Mouse (Mus musculus) stomach, embryonic 15.5 days (tissue): ENCODE results near the gene Tnrc6c. TPM values are rescaled to one million over a fixed set of nuclear protein-coding genes. Genes with fewer than 3 reads are reported as not detected.

Source experiments
- ATAC-seq: fragments of 200-750 bp; cut with Nextera tagmentation; 2 replicates; pipeline ENCODE4 v1.8.0; 2017; ENCODE audit warnings: low read depth, moderate number of reproducible peaks, moderate TSS enrichment; ENCODE audit not compliant: insufficient read depth, low FRiP score
- H3K27ac ChIP-seq: fragments of 300-500 bp; sonication (generic); 2 replicates; pipeline ENCODE4 v1.5.1; 2015; ENCODE audit warnings: mild to moderate bottlenecking, inconsistent platforms
- H3K27me3 ChIP-seq: fragments of 300-500 bp; sonication (generic); replicated peaks from 2 replicates; pipeline ENCODE4 v1.6.1; 2015; ENCODE audit warnings: inconsistent platforms
- H3K36me3 ChIP-seq: fragments of 300-500 bp; sonication (generic); 2 replicates; pipeline ENCODE4 v1.6.1; 2015; ENCODE audit warnings: inconsistent platforms
- H3K4me1 ChIP-seq: fragments of 300-500 bp; sonication (generic); 2 replicates; pipeline ENCODE4 v1.6.1; 2015; ENCODE audit warnings: inconsistent platforms
- H3K4me2 ChIP-seq: fragments of 300-500 bp; sonication (generic); 2 replicates; pipeline ENCODE4 v1.6.1; 2015; ENCODE audit warnings: mild to moderate bottlenecking, inconsistent platforms
- H3K4me3 ChIP-seq: fragments of 300-500 bp; sonication (generic); replicated peaks from 2 replicates; pipeline ENCODE4 v1.5.1; 2015; ENCODE audit warnings: inconsistent platforms
- H3K9ac ChIP-seq: fragments of 300-500 bp; sonication (generic); 2 replicates; pipeline ENCODE4 v1.6.1; 2015; ENCODE audit warnings: inconsistent platforms
- H3K9me3 ChIP-seq: fragments of 300-500 bp; sonication (generic); 2 replicates; pipeline ENCODE4 v1.6.1; 2016; ENCODE audit warnings: inconsistent platforms
- WGBS: fragments of 180-500 bp; shearing (Covaris S2); methylation state at CpG from one replicate; pipeline ENCODE4 v1.1.7; 2015; 5-methylcytosine and 5-hydroxymethylcytosine counted together
- polyA plus RNA-seq: library from polyadenylated mRNA; unstranded; fragments of >200 nt; fragmentation: Nextera tagmentation; extraction: Ambion mirVana; gene quantifications from 2 replicates; pipeline ENCODE4 v1.2.1, GENCODE M21; 2015

Gene Tnrc6c
- polyA plus RNA-seq, 1 experiment from 2014 or later = 12.2 TPM

DNA sequence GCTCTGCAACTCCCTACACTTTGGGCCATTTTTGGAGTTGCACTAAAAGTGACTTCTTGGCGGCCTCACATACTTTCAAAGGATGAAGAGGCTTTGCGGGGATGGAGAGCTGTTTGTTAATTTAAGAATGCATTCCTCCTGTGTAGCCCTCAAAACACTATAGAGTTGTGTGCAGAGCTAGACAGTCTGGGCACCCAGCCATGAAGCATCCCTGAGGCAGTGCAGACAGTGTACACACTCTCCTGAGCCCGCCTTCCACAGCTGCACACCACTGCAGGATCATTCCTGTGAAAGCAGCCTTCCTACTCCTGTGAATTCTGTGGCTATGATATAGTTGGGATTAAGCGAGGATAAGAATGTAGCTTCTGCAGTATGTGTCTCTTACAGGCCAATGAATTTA lies 4.9 kb downstream of the Tnrc6c start:
- Histone ChIP-seq H3K9me3 (no peaks in the 10 kb centered on the region), H3K9ac (no peak overlapping the region), H3K4me1 (peaks cover 22% of the 10 kb centered on the region), H3K36me3 (no peaks in the 10 kb centered on the region), H3K4me3 (no peak overlapping the region), H3K4me2 (no peak overlapping the region), H3K27ac (peak overlapping the region; percentile 44; the same call in 1 of the 2 replicates), H3K27me3 (no peaks in the 10 kb centered on the region)
- WGBS = 36% methylated on average over 4 of the region's 4 CpGs
- no peak for ATAC-seq

DNA sequence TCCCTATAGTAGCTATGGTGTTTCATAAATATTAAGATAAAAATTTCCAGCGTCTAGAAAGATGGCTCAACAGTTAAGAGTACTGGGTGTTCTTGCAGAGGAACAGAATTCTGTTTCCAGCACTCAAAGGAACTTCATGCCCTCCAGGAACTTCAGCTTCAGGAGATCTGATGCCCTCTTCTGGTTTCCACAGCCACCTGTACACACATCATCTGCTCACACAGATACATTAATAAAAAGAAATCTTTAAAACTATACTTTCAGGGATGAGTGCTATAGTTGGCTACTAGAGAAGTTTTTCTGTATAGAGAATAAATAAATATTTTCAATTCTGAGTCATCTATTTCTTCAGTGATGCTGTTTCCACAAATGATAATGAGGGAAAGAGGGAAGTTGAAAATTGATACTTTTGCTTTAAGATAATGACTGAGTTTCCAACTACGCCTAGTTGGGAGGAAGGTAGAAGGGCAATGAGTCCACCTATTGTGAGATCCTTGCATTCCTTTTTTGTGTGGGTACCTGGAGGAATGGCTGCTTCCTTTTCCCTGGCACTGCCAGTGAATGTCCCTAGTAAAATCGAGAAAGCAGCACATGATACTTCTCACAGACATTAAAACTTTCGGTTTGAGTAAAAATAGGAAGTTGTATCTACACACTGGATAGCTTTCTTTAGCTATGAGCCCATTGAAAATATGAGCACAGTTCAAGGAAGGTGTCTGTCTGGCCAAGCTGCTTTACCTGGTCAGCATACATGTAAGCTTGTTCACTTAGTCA lies 9.1 kb downstream of the Tnrc6c start:
- no peak overlapping the region for H3K9ac ChIP-seq
- no peaks in the 10 kb centered on the region for H3K9me3 ChIP-seq
- H3K27ac ChIP-seq = no peak overlapping the region
- no peak for ATAC-seq
- no peak overlapping the region for H3K4me2 ChIP-seq
- H3K4me1 ChIP-seq = peaks cover 7% of the 10 kb centered on the region; the same call in 1 of the 2 replicates
- H3K27me3 ChIP-seq = no peaks in the 10 kb centered on the region
- 76% methylated on average over 4 of the region's 4 CpGs for WGBS
- H3K4me3 ChIP-seq = no peak overlapping the region
- H3K36me3 ChIP-seq = no peaks in the 10 kb centered on the region

DNA sequence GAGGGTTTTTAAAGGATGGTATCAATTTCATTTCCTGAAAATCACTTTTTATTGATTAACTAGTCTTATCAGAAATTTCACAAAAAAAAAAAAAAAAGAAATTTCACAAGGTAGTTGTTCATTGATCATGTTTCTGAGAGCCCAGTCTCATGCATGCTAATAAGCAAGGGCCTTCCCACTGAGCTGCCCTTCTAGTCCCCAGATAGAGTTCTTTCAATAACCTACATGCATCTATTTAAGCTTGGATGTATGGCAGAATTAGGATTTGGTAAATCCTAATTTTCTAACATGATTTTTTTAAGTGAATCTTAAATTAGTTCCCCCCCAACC lies 9.7 kb downstream of the Tnrc6c start:
- no peaks in the 10 kb centered on the region for H3K9me3 ChIP-seq
- no peak overlapping the region for H3K4me3 ChIP-seq
- no peak overlapping the region for H3K9ac ChIP-seq
- no peak overlapping the region for H3K4me2 ChIP-seq
- peaks cover 6% of the 10 kb centered on the region; the same call in 1 of the 2 replicates for H3K4me1 ChIP-seq
- no peaks in the 10 kb centered on the region for H3K36me3 ChIP-seq
- no peak for ATAC-seq
- H3K27me3 ChIP-seq = no peaks in the 10 kb centered on the region
- no peak overlapping the region for H3K27ac ChIP-seq

DNA sequence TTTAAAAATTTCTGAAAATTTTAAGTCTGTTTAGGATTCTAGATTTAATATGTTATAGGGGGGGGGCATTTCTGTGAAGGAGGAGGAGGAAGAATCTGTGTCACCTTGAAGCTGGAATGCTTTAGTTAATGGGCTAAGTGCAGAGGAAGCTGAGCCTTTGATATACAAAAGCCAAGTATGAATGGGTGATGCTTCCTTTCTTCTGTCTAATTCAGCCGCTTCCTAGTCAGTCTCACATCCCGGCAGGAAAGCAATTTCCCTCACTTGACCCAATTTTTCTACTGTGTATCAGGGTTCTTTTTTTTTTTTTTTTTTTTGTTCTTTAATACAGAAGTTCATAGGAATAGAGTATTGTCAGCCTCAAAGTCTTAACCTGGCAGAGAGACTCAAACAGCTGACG lies 11.1 kb downstream of the Tnrc6c start:
- Histone ChIP-seq H3K9me3 (no peaks in the 10 kb centered on the region), H3K27me3 (no peaks in the 10 kb centered on the region), H3K9ac (no peak overlapping the region), H3K4me1 (no peaks in the 10 kb centered on the region), H3K36me3 (no peaks in the 10 kb centered on the region), H3K4me2 (no peak overlapping the region), H3K4me3 (no peak overlapping the region), H3K27ac (no peak overlapping the region)
- no peak for ATAC-seq
- 37% methylated on average over 3 of the region's 3 CpGs for WGBS

DNA sequence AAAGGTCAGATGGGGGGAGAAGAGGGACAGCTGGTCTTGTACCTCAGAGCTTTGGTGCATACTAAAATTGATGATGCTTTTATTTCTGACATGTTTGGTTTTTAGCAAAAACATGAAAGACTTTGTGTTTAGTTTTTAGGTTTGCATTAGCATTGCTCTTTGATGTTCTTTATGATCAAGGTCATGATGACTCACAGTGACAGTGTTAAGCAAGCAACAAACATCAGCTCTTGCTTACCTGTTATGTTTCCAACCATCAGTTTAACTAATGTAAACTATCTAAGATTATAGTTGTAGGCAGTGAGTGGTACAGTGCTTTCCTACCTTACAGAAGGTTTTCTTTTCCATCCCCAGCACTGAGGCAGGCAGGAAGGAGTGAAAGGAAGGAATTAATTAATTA lies 12.5 kb downstream of the Tnrc6c start:
- Histone ChIP-seq H3K27ac (no peak overlapping the region), H3K4me2 (no peak overlapping the region), H3K4me3 (no peak overlapping the region), H3K4me1 (no peaks in the 10 kb centered on the region), H3K9me3 (no peaks in the 10 kb centered on the region), H3K36me3 (no peaks in the 10 kb centered on the region), H3K9ac (no peak overlapping the region), H3K27me3 (no peaks in the 10 kb centered on the region)
- ATAC-seq = no peak

DNA sequence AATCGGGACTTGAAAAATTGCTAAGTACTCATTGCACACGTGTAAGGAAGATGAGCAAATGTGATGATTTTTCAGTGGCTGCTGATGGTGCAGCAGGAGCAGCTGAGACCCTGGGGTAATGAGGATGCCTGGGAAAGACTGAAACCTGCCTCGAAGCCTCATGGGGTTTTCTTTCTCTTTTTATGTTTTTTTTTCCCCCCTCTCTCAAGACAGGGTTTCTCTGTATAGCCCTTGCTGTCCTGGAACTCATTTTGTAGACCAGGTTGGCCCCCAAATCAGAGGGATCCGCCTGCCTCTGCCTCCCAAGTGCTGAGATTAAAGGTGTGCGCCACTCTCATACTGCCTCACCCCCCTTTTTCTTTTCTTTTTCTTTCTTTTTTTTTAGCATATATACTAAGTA lies 13.1 kb downstream of the Tnrc6c start:
- Histone ChIP-seq H3K4me3 (no peak overlapping the region), H3K27ac (no peak overlapping the region), H3K4me2 (no peak overlapping the region), H3K9ac (no peak overlapping the region), H3K9me3 (no peaks in the 10 kb centered on the region), H3K36me3 (no peaks in the 10 kb centered on the region), H3K27me3 (no peaks in the 10 kb centered on the region), H3K4me1 (no peaks in the 10 kb centered on the region)
- 82% methylated on average over 5 of the region's 5 CpGs for WGBS
- ATAC-seq = no peak

DNA sequence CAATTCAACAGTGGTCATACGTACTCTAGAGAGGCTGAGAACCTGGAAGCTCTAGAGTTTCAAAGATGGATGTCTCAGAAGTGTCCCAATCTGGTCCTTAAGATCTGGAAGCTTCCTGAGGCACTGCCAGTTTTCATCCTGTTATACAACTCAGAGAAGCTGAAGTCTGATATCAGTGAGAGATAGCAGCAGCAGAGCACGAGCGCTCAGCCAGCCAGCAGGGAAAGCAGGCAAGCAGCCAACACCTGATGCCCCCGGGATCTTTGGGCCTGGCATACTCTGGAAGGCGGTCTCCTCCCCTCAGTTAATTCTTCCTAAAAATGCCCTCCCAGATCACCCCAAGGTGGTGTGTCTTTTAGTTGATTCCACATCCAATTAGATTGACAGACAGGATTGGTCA lies 13.7 kb downstream of the Tnrc6c start:
- H3K27me3 ChIP-seq = no peaks in the 10 kb centered on the region
- H3K27ac ChIP-seq = no peak overlapping the region
- H3K4me1 ChIP-seq = no peaks in the 10 kb centered on the region
- ATAC-seq = no peak
- H3K9me3 ChIP-seq = no peaks in the 10 kb centered on the region
- WGBS = 61% methylated on average over 5 of the region's 5 CpGs
- H3K4me2 ChIP-seq = no peak overlapping the region
- H3K36me3 ChIP-seq = no peaks in the 10 kb centered on the region
- H3K4me3 ChIP-seq = no peak overlapping the region
- H3K9ac ChIP-seq = no peak overlapping the region

DNA sequence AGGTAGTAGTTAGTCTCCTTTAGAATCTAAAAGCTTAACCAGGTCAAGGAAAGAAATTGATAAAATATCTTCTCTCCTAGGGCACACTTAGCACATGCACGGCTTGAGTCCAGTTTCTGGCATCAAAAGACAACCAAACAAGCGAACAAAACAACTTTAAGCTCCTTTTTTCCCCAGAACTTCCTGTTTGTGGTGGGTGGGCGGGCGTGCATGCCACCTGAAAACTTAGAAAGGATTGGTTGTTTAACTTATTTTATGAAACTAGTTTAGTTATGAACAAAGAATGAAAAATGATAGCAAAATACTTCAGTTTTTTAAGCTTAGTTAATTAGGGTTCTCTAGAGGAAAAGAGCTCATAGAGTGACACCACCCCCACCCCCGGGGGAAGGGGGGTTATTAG lies 17.5 kb downstream of the Tnrc6c start:
- H3K27ac ChIP-seq = no peak overlapping the region
- H3K4me1 ChIP-seq = no peaks in the 10 kb centered on the region
- no peak for ATAC-seq
- H3K27me3 ChIP-seq = no peaks in the 10 kb centered on the region
- WGBS = 84% methylated on average over 5 of the region's 5 CpGs
- no peak overlapping the region for H3K9ac ChIP-seq
- no peak overlapping the region for H3K4me2 ChIP-seq
- no peaks in the 10 kb centered on the region for H3K36me3 ChIP-seq
- H3K4me3 ChIP-seq = no peak overlapping the region
- H3K9me3 ChIP-seq = no peaks in the 10 kb centered on the region

DNA sequence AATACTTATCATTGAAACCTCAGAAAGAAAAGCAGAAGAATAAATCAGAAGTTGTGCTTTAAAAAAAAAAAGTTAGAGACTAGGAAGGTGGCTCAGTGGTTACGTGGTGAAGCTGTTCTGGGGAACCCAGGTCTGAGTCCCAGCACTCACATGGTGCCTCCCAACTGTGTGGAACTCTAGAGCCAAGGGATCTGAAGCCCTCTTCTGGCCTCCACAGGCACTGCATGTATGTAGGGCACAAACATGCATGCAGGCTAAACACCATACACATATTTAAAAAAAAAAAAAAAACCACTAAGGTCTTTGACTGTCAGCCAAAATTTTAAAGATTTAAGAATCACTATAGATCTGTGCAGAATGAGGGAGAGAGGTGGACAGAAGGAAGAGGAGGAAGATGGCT lies 20.4 kb downstream of the Tnrc6c start:
- no peaks in the 10 kb centered on the region for H3K9me3 ChIP-seq
- 89% methylated on average over 1 of the region's 1 CpGs for whole genome bisulfite sequencing
- no peak for ATAC-seq

DNA sequence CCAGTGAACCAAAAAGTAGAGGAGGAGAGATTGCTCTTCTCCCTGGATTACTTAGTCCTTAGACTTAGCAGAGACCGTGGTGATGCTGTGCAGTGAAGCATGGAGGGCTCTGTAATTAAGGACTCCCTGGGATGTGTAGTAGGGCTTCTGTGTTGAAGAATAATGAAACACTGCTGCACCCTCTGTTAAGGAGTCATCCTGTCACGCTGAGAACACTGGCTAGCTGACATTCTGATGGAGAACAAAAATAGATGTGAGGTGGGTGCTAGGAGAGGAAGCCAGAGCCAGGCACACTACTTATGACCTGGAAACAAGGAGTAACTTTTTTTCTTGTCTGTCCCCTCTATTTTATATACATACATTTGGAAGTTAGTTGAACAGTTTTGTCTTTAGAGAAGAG lies 22.6 kb downstream of the Tnrc6c start:
- no peak for ATAC-seq
- H3K4me1 ChIP-seq = no peaks in the 10 kb centered on the region
- H3K9me3 ChIP-seq = no peaks in the 10 kb centered on the region
- H3K36me3 ChIP-seq = no peaks in the 10 kb centered on the region
- H3K27ac ChIP-seq = no peak overlapping the region
- no peak overlapping the region for H3K9ac ChIP-seq
- 52% methylated on average over 2 of the region's 2 CpGs for WGBS
- no peak overlapping the region for H3K4me2 ChIP-seq
- no peak overlapping the region for H3K4me3 ChIP-seq
- no peaks in the 10 kb centered on the region for H3K27me3 ChIP-seq

More for the DNA sequence above, 20.4 kb downstream of the Tnrc6c start:
- H3K4me3 ChIP-seq = no peak overlapping the region
- H3K4me1 ChIP-seq = no peaks in the 10 kb centered on the region
- H3K27me3 ChIP-seq = no peaks in the 10 kb centered on the region
- no peak overlapping the region for H3K4me2 ChIP-seq
- H3K27ac ChIP-seq = no peak overlapping the region
- H3K9ac ChIP-seq = no peak overlapping the region
- no peaks in the 10 kb centered on the region for H3K36me3 ChIP-seq

DNA sequence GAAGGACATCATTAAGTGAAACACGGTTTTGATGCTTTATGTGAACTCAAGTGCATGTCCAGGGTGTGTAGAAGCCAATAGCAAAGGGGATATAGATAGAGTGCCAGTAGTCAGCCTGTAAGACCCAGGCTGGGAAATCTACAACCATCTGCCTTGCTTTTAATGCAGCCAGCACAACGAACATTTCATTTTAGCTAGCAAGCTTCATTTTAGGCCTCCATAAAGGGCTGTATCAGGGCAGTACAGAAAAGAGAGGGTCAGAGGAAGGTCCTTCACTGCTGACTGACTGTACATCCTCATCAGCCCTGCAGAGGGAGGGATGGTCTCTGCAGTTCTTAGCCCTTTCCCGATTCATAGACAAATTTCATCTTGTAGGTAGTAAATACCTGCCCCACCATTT lies 23.0 kb downstream of the Tnrc6c start:
- H3K9ac ChIP-seq = no peak overlapping the region
- H3K27me3 ChIP-seq = no peaks in the 10 kb centered on the region
- H3K36me3 ChIP-seq = no peaks in the 10 kb centered on the region
- no peak overlapping the region for H3K4me2 ChIP-seq
- ATAC-seq = no peak
- H3K4me3 ChIP-seq = no peak overlapping the region
- no peaks in the 10 kb centered on the region for H3K9me3 ChIP-seq
- no peaks in the 10 kb centered on the region for H3K4me1 ChIP-seq
- H3K27ac ChIP-seq = no peak overlapping the region
- 60% methylated on average over 3 of the region's 3 CpGs for WGBS

DNA sequence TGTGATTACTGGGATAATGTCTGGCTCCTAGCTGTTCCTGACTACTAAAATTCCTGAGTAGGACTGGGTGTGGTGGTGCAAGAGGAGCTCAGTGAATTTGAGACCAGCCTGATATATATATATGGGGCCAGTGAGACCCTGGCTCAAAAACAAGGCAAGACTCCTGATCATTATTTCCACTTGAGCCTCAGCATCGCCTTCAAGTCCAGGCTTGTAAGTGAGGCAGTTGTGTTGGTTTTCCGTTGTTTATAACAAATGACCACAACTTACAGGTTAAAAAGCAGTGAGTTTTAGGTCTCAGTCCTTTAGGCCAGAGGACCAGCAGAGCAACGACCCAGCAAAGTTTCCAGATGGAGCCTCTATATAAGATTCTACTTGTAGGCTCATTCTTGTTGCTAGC lies 23.5 kb downstream of the Tnrc6c start:
- H3K36me3 ChIP-seq = no peaks in the 10 kb centered on the region
- no peaks in the 10 kb centered on the region for H3K9me3 ChIP-seq
- WGBS = 84% methylated on average over 3 of the region's 3 CpGs
- no peak for ATAC-seq
- H3K9ac ChIP-seq = no peak overlapping the region
- H3K4me2 ChIP-seq = no peak overlapping the region
- H3K4me1 ChIP-seq = no peaks in the 10 kb centered on the region
- H3K27ac ChIP-seq = no peak overlapping the region
- H3K4me3 ChIP-seq = no peak overlapping the region
- no peaks in the 10 kb centered on the region for H3K27me3 ChIP-seq

DNA sequence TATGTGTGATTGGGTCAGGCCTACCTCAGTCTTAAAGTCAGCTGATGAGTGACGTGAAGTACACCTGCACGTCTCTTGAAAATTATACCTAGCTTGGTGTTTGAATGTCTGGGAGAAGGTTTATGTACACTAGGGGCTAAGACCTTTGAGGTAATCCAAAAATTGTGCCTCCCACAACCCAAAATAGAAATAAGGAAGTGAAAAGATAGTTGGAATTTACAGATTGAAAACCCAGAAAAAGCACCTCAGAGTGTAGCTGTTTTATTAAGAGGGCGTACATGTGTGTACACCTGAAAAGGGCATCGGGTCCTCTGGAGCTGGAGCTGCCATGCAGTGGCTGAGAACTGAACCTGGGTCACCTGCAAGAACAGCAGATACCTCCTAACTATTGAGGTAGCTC lies 24.1 kb downstream of the Tnrc6c start:
- H3K27me3 ChIP-seq = no peaks in the 10 kb centered on the region
- no peak overlapping the region for H3K4me2 ChIP-seq
- no peak overlapping the region for H3K27ac ChIP-seq
- 83% methylated on average over 4 of the region's 4 CpGs for WGBS
- no peak for ATAC-seq
- H3K4me1 ChIP-seq = no peaks in the 10 kb centered on the region
- no peaks in the 10 kb centered on the region for H3K36me3 ChIP-seq
- H3K9me3 ChIP-seq = no peaks in the 10 kb centered on the region
- no peak overlapping the region for H3K4me3 ChIP-seq
- H3K9ac ChIP-seq = no peak overlapping the region
